Mouse (Mus musculus): ENCODE data around the gene Clpx.

- no peak for TF ChIP-seq CTCF (IDR thresholded peaks at IDR 0.05)
- no peak for TF ChIP-seq EP300 (IDR thresholded peaks at IDR 0.05)
Observed at GRCm38 (mm10) chr9:65325971-65326370, 31.9 kb downstream of the Clpx start.

Data from lung, postnatal 0 days (tissue).